7 mouse cellular contexts compared by ENCODE assay signal in genomic region chr16:23981925-23982851, GRCm38 (mm10). TPM values are rescaled to one million over a fixed set of nuclear protein-coding genes. Genes with fewer than 3 reads are reported as not detected.
DNase-seq lines count a peak whose midpoint lies in the region; ATAC-seq and TF ChIP-seq lines count a peak whose summit lies in the region.

No protein-coding gene starts in this region.

- H3K27ac ChIP-seq in embryonic facial prominence, embryonic 10.5 days (replicated peaks): no peak overlapping the region
- H3K27ac ChIP-seq in intestine, postnatal 0 days (ENCODE audit: low read depth, low read length): peak overlapping the region; percentile 68; the same call in 1 of the 2 replicates
- no peak overlapping the region for H3K27ac ChIP-seq in limb, embryonic 11.5 days (replicated peaks; ENCODE audit: low read depth, low read length)
- H3K27ac ChIP-seq in midbrain, embryonic 12.5 days (replicated peaks): no peak overlapping the region

- H3K9ac ChIP-seq in intestine, postnatal 0 days (ENCODE audit: low read depth, low read length): peak overlapping the region; percentile 47
- no peak overlapping the region for H3K9ac ChIP-seq in limb, embryonic 11.5 days (ENCODE audit: low read length)
- H3K9ac ChIP-seq in midbrain, embryonic 12.5 days (replicated peaks): no peak overlapping the region

- peak overlapping the region; percentile 90 for H3K4me2 ChIP-seq in intestine, postnatal 0 days (replicated peaks; ENCODE audit: low read depth)
- H3K4me2 ChIP-seq in limb, embryonic 11.5 days (ENCODE audit: low read depth, severe bottlenecking): peak overlapping the region; percentile 77
- H3K4me2 ChIP-seq in midbrain, embryonic 12.5 days (replicated peaks): peak overlapping the region; percentile 69

- peaks cover 59% of the 10 kb centered on the region for H3K4me1 ChIP-seq in embryonic facial prominence, embryonic 10.5 days
- H3K4me1 ChIP-seq in intestine, postnatal 0 days (replicated peaks; ENCODE audit: control insufficient read depth, insufficient read depth, low read length): no peaks in the 10 kb centered on the region
- H3K4me1 ChIP-seq in limb, embryonic 11.5 days (ENCODE audit: control insufficient read depth, insufficient read depth, low read length): peaks cover 11% of the 10 kb centered on the region; the same call in 1 of the 2 replicates
- peaks cover 52% of the 10 kb centered on the region for H3K4me1 ChIP-seq in midbrain, embryonic 12.5 days

- 2% methylated on average over 28 of the region's 28 CpGs for WGBS in embryonic facial prominence, embryonic 10.5 days
- WGBS in intestine, postnatal 0 days: 8% methylated on average over 28 of the region's 28 CpGs
- 2% methylated on average over 28 of the region's 28 CpGs for WGBS in limb, embryonic 11.5 days
- WGBS in midbrain, embryonic 12.5 days: 2% methylated on average over 28 of the region's 28 CpGs

- peak; percentile 90 for DNase-seq in adrenal gland, postnatal 14 days
- DNase-seq in embryonic facial prominence, embryonic 10.5 days (ENCODE audit: low spot score): peak; percentile 81
- DNase-seq in heart, adult 11 months: peak; percentile 98
- DNase-seq in limb, embryonic 11.5 days (ENCODE audit: low spot score): peak; percentile 83
- peak; percentile 46 to 67 for DNase-seq in spleen, adult 18-20 months

- H3K4me3 ChIP-seq in embryonic facial prominence, embryonic 10.5 days: peak overlapping the region; percentile 54
- peak overlapping the region; percentile 41 for H3K4me3 ChIP-seq in intestine, postnatal 0 days (ENCODE audit: low read depth, low read length)
- H3K4me3 ChIP-seq in limb, embryonic 11.5 days (ENCODE audit: low read depth, low read length): peak overlapping the region; percentile 29
- H3K4me3 ChIP-seq in midbrain, embryonic 12.5 days: peak overlapping the region; percentile 44

- TF ChIP-seq CTCF in intestine, postnatal 0 days (IDR thresholded peaks at IDR 0.05; ENCODE audit: low read depth): peak; percentile 83

- H3K27me3 ChIP-seq in embryonic facial prominence, embryonic 10.5 days (replicated peaks; ENCODE audit: low read depth, poor library complexity, severe bottlenecking): peaks cover 88% of the 10 kb centered on the region
- H3K27me3 ChIP-seq in intestine, postnatal 0 days (replicated peaks; ENCODE audit: control insufficient read depth, insufficient read depth, low read length): no peaks in the 10 kb centered on the region
- H3K27me3 ChIP-seq in limb, embryonic 11.5 days (ENCODE audit: control insufficient read depth, insufficient read depth, low read length): peaks cover 32% of the 10 kb centered on the region
- H3K27me3 ChIP-seq in midbrain, embryonic 12.5 days: peaks cover 84% of the 10 kb centered on the region

- ATAC-seq in intestine, postnatal 0 days: peak; percentile 73
- ATAC-seq in limb, embryonic 11.5 days (ENCODE audit: insufficient number of reproducible peaks, low FRiP score, low TSS enrichment, low read depth): peak; percentile 57
- peak; percentile 70 for ATAC-seq in midbrain, embryonic 12.5 days (ENCODE audit: low FRiP score, low read depth)

- no peaks in the 10 kb centered on the region for H3K36me3 ChIP-seq in embryonic facial prominence, embryonic 10.5 days (replicated peaks)
- H3K36me3 ChIP-seq in intestine, postnatal 0 days (ENCODE audit: control insufficient read depth, insufficient read depth): no peaks in the 10 kb centered on the region
- no peaks in the 10 kb centered on the region for H3K36me3 ChIP-seq in limb, embryonic 11.5 days (ENCODE audit: control insufficient read depth, insufficient read depth, low read length)
- H3K36me3 ChIP-seq in midbrain, embryonic 12.5 days: no peaks in the 10 kb centered on the region

- no peaks in the 10 kb centered on the region for H3K9me3 ChIP-seq in embryonic facial prominence, embryonic 10.5 days
- no peaks in the 10 kb centered on the region for H3K9me3 ChIP-seq in intestine, postnatal 0 days (ENCODE audit: control insufficient read depth)
- H3K9me3 ChIP-seq in limb, embryonic 11.5 days (ENCODE audit: control insufficient read depth, low read length): no peaks in the 10 kb centered on the region
- H3K9me3 ChIP-seq in midbrain, embryonic 12.5 days: no peaks in the 10 kb centered on the region

RNA-seq across cellular contexts. Expression of gene Gm37419, which starts 6.1 kb away (rescaled TPM):
- not detected in 2 replicates for total RNA-seq in adrenal gland, postnatal 14 days (2021)
- not detected in 2 replicates for polyA plus RNA-seq in embryonic facial prominence, embryonic 10.5 days (2016; fragmentation: Nextera tagmentation; extraction: Ambion mirVana)
- not detected in 2 replicates for polyA plus RNA-seq in intestine, postnatal 0 days (2015; fragmentation: Nextera tagmentation; extraction: Ambion mirVana)
- not detected in 2 replicates for polyA plus RNA-seq in limb, embryonic 11.5 days (2014; fragmentation: Nextera tagmentation; extraction: Ambion mirVana)
- not detected in 2 replicates for polyA plus RNA-seq in midbrain, embryonic 12.5 days (2016; fragmentation: Nextera tagmentation; extraction: Ambion mirVana)

RNA-seq across cellular contexts. Expression of gene Bcl6, which starts 6.5 kb away (rescaled TPM):
- 48.4 and 72.0 TPM in 2 replicates for total RNA-seq in adrenal gland, postnatal 14 days (2021)
- polyA plus RNA-seq in embryonic facial prominence, embryonic 10.5 days (2016; fragmentation: Nextera tagmentation; extraction: Ambion mirVana): 0.16 and 0.25 TPM in 2 replicates
- 2.1 and 2.6 TPM in 2 replicates for polyA plus RNA-seq in intestine, postnatal 0 days (2015; fragmentation: Nextera tagmentation; extraction: Ambion mirVana)
- 0.23 and 0.24 TPM in 2 replicates for polyA plus RNA-seq in limb, embryonic 11.5 days (2014; fragmentation: Nextera tagmentation; extraction: Ambion mirVana)
- polyA plus RNA-seq in midbrain, embryonic 12.5 days (2016; fragmentation: Nextera tagmentation; extraction: Ambion mirVana): 0.15 and 0.25 TPM in 2 replicates

RNA-seq across cellular contexts. Expression of gene Rtp2, which starts 50.0 kb away (rescaled TPM):
- not detected in 2 replicates for total RNA-seq in adrenal gland, postnatal 14 days (2021)
- 0.10 TPM in 1 of 2 replicates, not detected in the other for polyA plus RNA-seq in embryonic facial prominence, embryonic 10.5 days (2016; fragmentation: Nextera tagmentation; extraction: Ambion mirVana)
- not detected in 2 replicates for polyA plus RNA-seq in intestine, postnatal 0 days (2015; fragmentation: Nextera tagmentation; extraction: Ambion mirVana)
- not detected in 2 replicates for polyA plus RNA-seq in limb, embryonic 11.5 days (2014; fragmentation: Nextera tagmentation; extraction: Ambion mirVana)
- polyA plus RNA-seq in midbrain, embryonic 12.5 days (2016; fragmentation: Nextera tagmentation; extraction: Ambion mirVana): not detected in 2 replicates
